Mouse (Mus musculus): ENCODE measurements at regions not wholly inside any gene's neighbourhood (a gene's known extent, or its start where the extent isn't known, plus 50 kb on each side); places are given as distances from the start of the nearest gene placed in this dataset.

GRCm38 (mm10) chr13:98579731-98580130, 57.5 kb downstream of the Tmem174 start:
- Histone ChIP-seq H3K9me3 (replicated peaks) (no peaks in the 10 kb centered on the region), H3K27me3 (peaks cover 37% of the 10 kb centered on the region), H3K9ac (no peak overlapping the region), H3K36me3 (no peaks in the 10 kb centered on the region), H3K27ac (no peak overlapping the region), H3K4me3 (no peak overlapping the region), H3K4me1 (replicated peaks) (no peaks in the 10 kb centered on the region), H3K4me2 (no peak overlapping the region)
- no peak for ATAC-seq (replicated peaks; ENCODE audit: insufficient number of reproducible peaks, insufficient read depth, low FRiP score, low read depth)
- WGBS: 81% methylated on average over 3 of the region's 3 CpGs

GRCm38 (mm10) chr13:98578426-98579066, 58.7 kb downstream of the Tmem174 start:
- ATAC-seq (replicated peaks; ENCODE audit: insufficient number of reproducible peaks, insufficient read depth, low FRiP score, low read depth): no peak
- no peaks in the 10 kb centered on the region for H3K9me3 ChIP-seq (replicated peaks)
- H3K4me2 ChIP-seq: no peak overlapping the region
- 58% methylated on average over 11 of the region's 11 CpGs for WGBS
- no peak overlapping the region for H3K27ac ChIP-seq
- H3K4me3 ChIP-seq: no peak overlapping the region
- peaks cover 36% of the 10 kb centered on the region for H3K27me3 ChIP-seq
- no peak overlapping the region for H3K9ac ChIP-seq
- H3K36me3 ChIP-seq: no peaks in the 10 kb centered on the region
- peaks cover 1% of the 10 kb centered on the region for H3K4me1 ChIP-seq (replicated peaks)

DNA sequence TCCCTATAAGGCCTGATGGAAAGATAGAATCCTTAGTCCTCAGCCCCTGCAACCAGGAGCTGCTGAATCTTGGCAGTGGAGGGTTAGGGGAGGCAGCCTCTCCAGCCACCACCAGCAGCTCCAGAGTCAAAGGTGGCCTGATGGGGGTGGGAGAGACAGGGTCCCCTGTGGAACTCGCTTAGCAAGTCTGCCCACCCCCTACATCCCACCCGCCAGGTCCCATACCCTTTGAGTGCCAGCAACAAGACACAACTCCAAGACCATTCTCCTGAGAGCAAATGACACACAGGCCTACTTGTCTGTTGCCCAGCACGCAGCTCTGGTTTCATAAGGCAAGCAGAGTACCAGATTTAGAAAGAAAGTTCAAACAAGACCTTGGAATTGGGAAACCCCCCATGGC, 61.1 kb downstream of the Tmem174 start:
- Histone ChIP-seq H3K4me1 (replicated peaks) (peaks cover 18% of the 10 kb centered on the region), H3K4me3 (no peak overlapping the region), H3K9ac (no peak overlapping the region), H3K27ac (no peak overlapping the region), H3K4me2 (no peak overlapping the region), H3K36me3 (no peaks in the 10 kb centered on the region), H3K9me3 (replicated peaks) (no peaks in the 10 kb centered on the region), H3K27me3 (peaks cover 55% of the 10 kb centered on the region)
- no peak for ATAC-seq (replicated peaks; ENCODE audit: insufficient number of reproducible peaks, insufficient read depth, low FRiP score, low read depth)
- WGBS: 88% methylated on average over 3 of the region's 3 CpGs

- H3K36me3 ChIP-seq: no peaks in the 10 kb centered on the region
- 50% methylated on average over 12 of the region's 12 CpGs for WGBS
- no peak overlapping the region for H3K4me3 ChIP-seq
- no peak for ATAC-seq (replicated peaks; ENCODE audit: insufficient number of reproducible peaks, insufficient read depth, low FRiP score, low read depth)
- H3K27me3 ChIP-seq: peaks cover 63% of the 10 kb centered on the region
- H3K4me1 ChIP-seq (replicated peaks): peaks cover 18% of the 10 kb centered on the region
- H3K9ac ChIP-seq: no peak overlapping the region
- no peaks in the 10 kb centered on the region for H3K9me3 ChIP-seq (replicated peaks)
- H3K27ac ChIP-seq: no peak overlapping the region
- no peak overlapping the region for H3K4me2 ChIP-seq
These were observed 63.2 kb downstream of the Tmem174 start for GRCm38 (mm10) chr13:98574057-98574323.

DNA sequence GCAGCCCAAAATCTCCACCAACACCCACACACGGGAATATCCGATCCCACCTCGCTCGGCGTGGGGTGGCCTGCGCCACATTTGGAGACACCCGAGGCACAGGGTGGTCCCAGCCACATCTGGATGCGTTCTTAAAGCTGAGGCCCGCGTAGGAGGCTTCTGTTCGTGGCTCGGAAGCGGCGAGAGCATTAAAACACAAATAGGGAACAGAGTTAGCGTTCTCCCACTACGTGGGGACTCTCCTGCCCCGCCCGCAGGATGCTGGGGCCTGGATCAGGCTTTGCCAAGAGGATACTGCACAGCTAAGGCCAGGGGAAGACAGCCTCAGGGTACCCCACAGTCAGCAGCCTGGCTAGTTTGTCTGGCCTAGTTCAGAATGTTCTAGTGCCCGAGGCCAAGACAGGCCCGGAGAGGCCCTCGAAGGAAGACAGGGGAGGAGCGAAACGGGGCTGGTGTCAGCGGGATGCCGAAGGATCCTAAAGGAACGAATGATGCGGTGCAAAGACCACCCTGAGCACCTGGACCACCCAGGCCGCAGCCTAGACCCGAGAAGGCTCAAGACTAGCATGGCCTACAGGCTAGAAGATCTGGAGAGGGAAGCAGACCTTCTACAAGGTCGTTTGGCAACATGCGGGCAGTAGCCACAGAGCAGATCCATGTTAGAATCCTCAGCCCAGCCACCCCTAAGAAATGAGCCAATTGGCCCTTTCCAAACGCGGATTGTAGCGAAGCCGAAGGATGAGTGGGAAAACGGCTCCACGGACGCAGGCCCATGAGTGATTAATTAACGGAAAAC, 63.8 kb downstream of the Tmem174 start:
- H3K27ac ChIP-seq: no peak overlapping the region
- H3K9me3 ChIP-seq (replicated peaks): no peaks in the 10 kb centered on the region
- ATAC-seq (replicated peaks; ENCODE audit: insufficient number of reproducible peaks, insufficient read depth, low FRiP score, low read depth): no peak
- 30% methylated on average over 39 of the region's 39 CpGs for WGBS
- peak overlapping the region; percentile 33; the same call in 1 of the 2 replicates for H3K9ac ChIP-seq
- peaks cover 63% of the 10 kb centered on the region for H3K27me3 ChIP-seq
- no peaks in the 10 kb centered on the region for H3K36me3 ChIP-seq
- H3K4me2 ChIP-seq: peak overlapping the region; percentile 92
- H3K4me3 ChIP-seq: peak overlapping the region; percentile 53
- H3K4me1 ChIP-seq (replicated peaks): peaks cover 18% of the 10 kb centered on the region

DNA sequence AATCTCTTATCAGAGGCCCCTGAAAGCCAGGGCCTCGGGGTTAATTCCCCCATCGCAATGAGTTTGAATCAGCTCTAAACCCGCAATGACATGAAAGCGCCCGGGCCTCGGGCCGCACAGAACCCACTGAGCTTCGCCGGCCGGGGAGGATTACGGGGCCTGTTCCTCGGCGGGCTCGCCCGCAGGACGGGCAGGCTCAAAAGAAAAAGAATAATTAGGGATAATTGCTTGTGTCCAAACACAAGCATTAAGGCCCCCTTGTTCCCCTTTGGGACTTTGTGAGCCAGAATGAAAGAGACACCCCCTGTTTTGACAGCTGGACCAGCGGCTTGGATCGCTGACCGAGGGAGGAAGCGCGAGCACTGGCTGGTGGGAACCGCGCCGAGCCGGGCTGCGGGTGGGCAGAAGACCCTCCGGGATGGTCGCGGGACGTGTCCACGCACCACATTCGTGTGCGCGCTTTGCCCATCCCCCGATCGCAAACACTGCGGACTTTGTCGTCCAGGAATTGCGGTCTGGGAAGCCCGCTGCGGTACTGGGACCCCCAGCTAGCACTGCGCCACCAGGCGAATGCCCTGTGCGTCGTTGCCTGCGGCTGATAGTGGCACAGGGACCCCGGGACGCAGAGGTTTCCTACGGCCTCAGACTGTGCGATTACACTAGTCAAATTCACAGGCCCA, 64.5 kb downstream of the Tmem174 start:
- 2% methylated on average over 50 of the region's 50 CpGs for WGBS
- H3K4me3 ChIP-seq: peak overlapping the region; percentile 53
- peaks cover 18% of the 10 kb centered on the region for H3K4me1 ChIP-seq (replicated peaks)
- ATAC-seq (replicated peaks; ENCODE audit: insufficient number of reproducible peaks, insufficient read depth, low FRiP score, low read depth): no peak
- no peaks in the 10 kb centered on the region for H3K36me3 ChIP-seq
- H3K27ac ChIP-seq: no peak overlapping the region
- H3K27me3 ChIP-seq: peaks cover 63% of the 10 kb centered on the region
- no peaks in the 10 kb centered on the region for H3K9me3 ChIP-seq (replicated peaks)
- H3K9ac ChIP-seq: peak overlapping the region; percentile 33
- H3K4me2 ChIP-seq: peak overlapping the region; percentile 92

DNA sequence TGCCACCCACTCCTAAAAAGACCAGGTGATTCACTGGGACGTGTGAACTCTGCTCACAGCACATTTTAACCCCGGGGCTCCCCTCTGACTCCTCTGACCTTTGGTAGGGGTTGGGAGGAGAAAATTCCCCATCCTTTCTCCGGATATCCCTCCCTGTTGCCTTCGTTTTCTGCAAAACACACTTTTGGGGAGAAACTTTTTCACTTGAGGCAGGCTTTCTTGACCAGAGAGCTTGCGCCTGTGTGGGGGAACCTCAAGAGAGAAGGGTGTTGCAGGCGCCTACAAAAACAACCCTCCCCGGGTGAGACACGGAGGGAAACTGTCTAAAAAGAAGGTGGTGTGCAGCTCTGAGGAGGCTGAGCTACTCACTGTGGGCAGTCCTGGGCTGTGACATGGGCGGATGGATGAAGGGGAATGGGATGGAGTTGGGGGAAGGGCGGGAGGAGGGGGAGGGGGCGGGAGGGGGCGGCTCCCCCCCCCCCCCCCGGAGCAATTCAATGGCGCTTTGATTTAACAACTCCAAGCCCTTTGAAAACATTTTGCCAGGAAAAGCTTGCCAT, 65.1 kb downstream of the Tmem174 start:
- Histone ChIP-seq H3K27ac (no peak overlapping the region), H3K9ac (0 out of 2 replicates have a peak overlapping the region, but pooled peaks have one; percentile 33), H3K4me1 (replicated peaks) (peaks cover 18% of the 10 kb centered on the region), H3K27me3 (peaks cover 59% of the 10 kb centered on the region), H3K36me3 (no peaks in the 10 kb centered on the region), H3K4me3 (peak overlapping the region; percentile 53), H3K4me2 (peak overlapping the region; percentile 92), H3K9me3 (replicated peaks) (no peaks in the 10 kb centered on the region)
- no peak for ATAC-seq (replicated peaks; ENCODE audit: insufficient number of reproducible peaks, insufficient read depth, low FRiP score, low read depth)
- 14% methylated on average over 10 of the region's 14 CpGs for WGBS

- ATAC-seq (replicated peaks; ENCODE audit: insufficient number of reproducible peaks, insufficient read depth, low FRiP score, low read depth): no peak
- Histone ChIP-seq H3K4me1 (replicated peaks) (peaks cover 18% of the 10 kb centered on the region), H3K36me3 (no peaks in the 10 kb centered on the region), H3K9me3 (replicated peaks) (no peaks in the 10 kb centered on the region), H3K4me2 (no peak overlapping the region), H3K4me3 (no peak overlapping the region), H3K27me3 (peaks cover 54% of the 10 kb centered on the region), H3K27ac (no peak overlapping the region), H3K9ac (no peak overlapping the region)
- 46% methylated on average over 3 of the region's 3 CpGs for WGBS
These were observed 66.2 kb downstream of the Tmem174 start for GRCm38 (mm10) chr13:98571051-98571450.

DNA sequence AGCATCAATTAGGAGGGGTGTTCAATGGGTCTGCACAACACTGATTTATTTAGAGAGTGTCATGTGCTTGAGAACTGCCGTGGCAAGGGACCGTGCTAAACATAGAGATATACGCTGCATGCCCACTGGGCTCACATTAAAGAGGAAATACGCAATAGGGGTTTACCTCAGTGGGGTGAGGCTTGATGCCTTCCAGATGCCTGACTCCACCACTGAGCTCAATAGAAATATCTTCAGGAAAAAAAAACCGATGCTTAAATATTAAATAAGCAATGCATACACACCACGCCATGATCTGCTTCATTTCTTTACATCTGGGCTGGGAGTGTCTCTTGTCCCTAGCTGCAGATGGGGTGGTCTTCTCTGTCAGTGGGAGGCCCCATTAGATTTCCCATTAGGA, 63.9 kb upstream of the Gm10320 start:
- WGBS: 62% methylated on average over 6 of the region's 6 CpGs
- Histone ChIP-seq H3K4me1 (replicated peaks) (no peaks in the 10 kb centered on the region), H3K27ac (no peak overlapping the region), H3K27me3 (no peaks in the 10 kb centered on the region; the same call in 1 of the 2 replicates), H3K4me2 (no peak overlapping the region), H3K4me3 (no peak overlapping the region), H3K36me3 (no peaks in the 10 kb centered on the region), H3K9ac (no peak overlapping the region), H3K9me3 (replicated peaks) (no peaks in the 10 kb centered on the region)
- no peak for ATAC-seq (replicated peaks; ENCODE audit: insufficient number of reproducible peaks, insufficient read depth, low FRiP score, low read depth)

- H3K27ac ChIP-seq: no peak overlapping the region
- no peak overlapping the region for H3K4me2 ChIP-seq
- no peak for ATAC-seq (replicated peaks; ENCODE audit: insufficient number of reproducible peaks, insufficient read depth, low FRiP score, low read depth)
- no peaks in the 10 kb centered on the region for H3K9me3 ChIP-seq (replicated peaks)
- H3K36me3 ChIP-seq: no peaks in the 10 kb centered on the region
- no peaks in the 10 kb centered on the region for H3K4me1 ChIP-seq (replicated peaks)
- H3K4me3 ChIP-seq: no peak overlapping the region
- H3K27me3 ChIP-seq: peaks cover 15% of the 10 kb centered on the region
- WGBS: 81% methylated on average over 13 of the region's 13 CpGs
- no peak overlapping the region for H3K9ac ChIP-seq
These were observed 59.7 kb upstream of the Gm10320 start for GRCm38 (mm10) chr13:98551471-98552020.

DNA sequence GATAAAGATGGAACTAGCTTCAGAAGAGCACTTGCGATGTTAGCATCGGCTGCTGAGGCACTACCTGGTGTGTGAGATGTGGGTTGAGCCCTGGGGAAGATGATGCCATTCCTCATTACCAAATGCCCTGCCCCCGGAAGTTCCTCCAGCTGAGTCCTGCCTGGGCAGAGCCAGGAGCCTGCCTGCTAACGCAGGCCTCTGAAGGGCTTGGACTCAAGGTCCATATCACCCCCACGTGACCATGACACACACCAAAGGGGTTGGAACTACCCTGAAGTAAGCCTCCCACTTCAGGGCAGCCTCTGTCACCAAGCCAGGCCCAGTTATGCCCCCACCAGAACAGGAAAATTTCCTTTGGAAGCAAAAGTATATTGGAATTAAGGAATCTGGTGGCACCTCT, 55.4 kb upstream of the Gm10320 start:
- Histone ChIP-seq H3K4me1 (replicated peaks) (no peaks in the 10 kb centered on the region), H3K4me2 (no peak overlapping the region), H3K27ac (no peak overlapping the region), H3K9ac (no peak overlapping the region), H3K27me3 (peaks cover 15% of the 10 kb centered on the region), H3K9me3 (replicated peaks) (no peaks in the 10 kb centered on the region), H3K4me3 (no peak overlapping the region), H3K36me3 (no peaks in the 10 kb centered on the region)
- ATAC-seq (replicated peaks; ENCODE audit: insufficient number of reproducible peaks, insufficient read depth, low FRiP score, low read depth): no peak
- WGBS: 53% methylated on average over 5 of the region's 5 CpGs
